Mouse (Mus musculus): ENCODE measurements around the gene Gm21992.

DNA sequence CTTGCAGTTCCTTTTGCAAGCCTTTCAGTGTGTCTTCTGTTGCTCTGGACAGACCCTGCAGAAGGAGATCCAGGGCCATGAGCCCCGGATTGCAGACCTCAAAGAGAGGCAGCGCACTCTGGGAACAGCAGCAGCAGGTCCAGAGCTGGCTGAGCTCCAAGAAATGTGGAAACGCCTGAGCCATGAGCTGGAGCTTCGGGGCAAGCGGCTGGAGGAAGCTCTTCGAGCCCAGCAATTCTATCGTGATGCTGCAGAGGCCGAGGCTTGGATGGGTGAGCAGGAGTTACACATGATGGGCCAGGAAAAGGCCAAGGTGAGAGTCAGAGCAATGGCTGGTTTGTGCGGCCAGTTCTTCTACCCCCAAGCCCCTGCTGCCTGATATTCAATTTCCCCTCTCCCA lies 66.4 kb downstream of the Gm21992 start:
- TF ChIP-seq CTCF (IDR thresholded peaks at IDR 0.05; ENCODE audit: low read depth, low read length) (no peak), POLR2A (IDR thresholded peaks at IDR 0.05; ENCODE audit: extremely low read depth, insufficient read depth, low read length) (no peak)

Data from liver, adult 2 months (tissue).